Mouse (Mus musculus): ENCODE measurements around the gene Ptprg. TPM values are rescaled to one million over a fixed set of nuclear protein-coding genes. Genes with fewer than 3 reads are reported as not detected.
"Not testable (repeated sequence)": the region's sequence is repeated elsewhere in the genome, so short reads cannot be mapped to it uniquely, and the experiment has no call there.

Ptprg gene
- total and polyA plus RNA-seq, 3 experiments: not detected

- no peaks in the 10 kb centered on the region for H3K4me1 ChIP-seq (ENCODE audit: control insufficient read depth in 1 of 2, insufficient read depth in 2 of 2, low read length in 2 of 2)
- DNase-seq (ENCODE audit: low read depth, low spot score): no peak
- no peak overlapping the region for H3K9ac ChIP-seq (ENCODE audit: control insufficient read depth, low read depth, low read length, poor library complexity, severe bottlenecking)
- no peak overlapping the region for H3K27ac ChIP-seq (ENCODE audit: control insufficient read depth, low read depth, low read length)
- no peak overlapping the region for H3K4me3 ChIP-seq (ENCODE audit: control insufficient read depth in 1 of 2, insufficient read depth in 1 of 2, low read depth in 2 of 2, low read length in 2 of 2)
- TF ChIP-seq TCF12 (IDR thresholded peaks at IDR 0.05; ENCODE audit: low read depth, low read length): no peak
- TF ChIP-seq ZMIZ1 (IDR thresholded peaks at IDR 0.05; ENCODE audit: low read depth, low read length): no peak
- TF ChIP-seq ZC3H11A (IDR thresholded peaks at IDR 0.05; ENCODE audit: low read depth, low read length): no peak
- no peak for TF ChIP-seq SIN3A (IDR thresholded peaks at IDR 0.05; ENCODE audit: low read length)
- TF ChIP-seq ELF1 (IDR thresholded peaks at IDR 0.05; ENCODE audit: low read depth, low read length): no peak
- no peak for TF ChIP-seq MAZ (IDR thresholded peaks at IDR 0.05; ENCODE audit: low read depth, low read length)
- no peak for TF ChIP-seq RAD21 (IDR thresholded peaks at IDR 0.05; ENCODE audit: low read depth, low read length)
- TF ChIP-seq MYB (IDR thresholded peaks at IDR 0.05; ENCODE audit: low read depth, low read length): no peak
- no peak for TF ChIP-seq CTCF (IDR thresholded peaks at IDR 0.05 in 2 of 3, conservative IDR thresholded peaks at IDR 0.05 in 1 of 3; ENCODE audit: control insufficient read depth in 1 of 3, insufficient read depth in 1 of 3, low read depth in 2 of 3, low read length in 3 of 3, poor library complexity in 1 of 3, severe bottlenecking in 1 of 3)
- no peak for TF ChIP-seq MXI1 (IDR thresholded peaks at IDR 0.05; ENCODE audit: low read depth, low read length)
- no peak for TF ChIP-seq USF1 (IDR thresholded peaks at IDR 0.05; ENCODE audit: low read depth, low read length)
- TF ChIP-seq BHLHE40 (IDR thresholded peaks at IDR 0.05; ENCODE audit: borderline replicate concordance, low read depth, low read length): no peak
- TF ChIP-seq MAFK (IDR thresholded peaks at IDR 0.05; ENCODE audit: borderline replicate concordance, low read depth, low read length): no peak
- TF ChIP-seq ZNF384 (IDR thresholded peaks at IDR 0.05; ENCODE audit: low read depth, low read length): no peak
- no peak for TF ChIP-seq CHD1 (IDR thresholded peaks at IDR 0.05; ENCODE audit: low read depth, low read length)
- no peak for TF ChIP-seq GATA1 (IDR thresholded peaks at IDR 0.05; ENCODE audit: low read depth, low read length)
- no peaks in the 10 kb centered on the region for H3K9me3 ChIP-seq (replicated peaks; ENCODE audit: insufficient read depth, low read length)
- no peaks in the 10 kb centered on the region for H3K36me3 ChIP-seq (ENCODE audit: control insufficient read depth in 1 of 2, insufficient read depth in 2 of 2, low read length in 2 of 2)
- H3K27me3 ChIP-seq (ENCODE audit: control insufficient read depth in 1 of 2, insufficient read depth in 2 of 2, low read length in 2 of 2): no peaks in the 10 kb centered on the region
- no peaks in the 10 kb centered on the region for H3K79me2 ChIP-seq (ENCODE audit: control insufficient read depth, insufficient read depth, low read length, poor library complexity)
Observed at GRCm38 (mm10) chr14:12057856-12058255, 504.5 kb downstream of the Ptprg start.

GRCm38 (mm10) chr14:12059149-12059548, 505.8 kb downstream of the Ptprg start:
- no peak overlapping the region for H3K4me3 ChIP-seq (ENCODE audit: control insufficient read depth in 1 of 2, insufficient read depth in 1 of 2, low read depth in 2 of 2, low read length in 2 of 2)
- no peaks in the 10 kb centered on the region for H3K79me2 ChIP-seq (ENCODE audit: control insufficient read depth, insufficient read depth, low read length, poor library complexity)
- DNase-seq (ENCODE audit: low read depth, low spot score): no peak
- H3K4me1 ChIP-seq (ENCODE audit: control insufficient read depth in 1 of 2, insufficient read depth in 2 of 2, low read length in 2 of 2): no peaks in the 10 kb centered on the region
- TF ChIP-seq BHLHE40 (IDR thresholded peaks at IDR 0.05; ENCODE audit: borderline replicate concordance, low read depth, low read length) (no peak), ELF1 (IDR thresholded peaks at IDR 0.05; ENCODE audit: low read depth, low read length) (no peak), EP300 (IDR thresholded peaks at IDR 0.05; ENCODE audit: low read depth in 1 of 2, low read length in 2 of 2) (no peak), MXI1 (IDR thresholded peaks at IDR 0.05; ENCODE audit: low read depth, low read length) (no peak), CTCF (IDR thresholded peaks at IDR 0.05 in 2 of 3, conservative IDR thresholded peaks at IDR 0.05 in 1 of 3; ENCODE audit: control insufficient read depth in 1 of 3, insufficient read depth in 1 of 3, low read depth in 2 of 3, low read length in 3 of 3, poor library complexity in 1 of 3, severe bottlenecking in 1 of 3) (no peak), E2F4 (IDR thresholded peaks at IDR 0.05; ENCODE audit: borderline replicate concordance, low read depth, low read length) (no peak), NRF1 (IDR thresholded peaks at IDR 0.05; ENCODE audit: insufficient read depth, low read depth, low read length, poor library complexity, severe bottlenecking) (no peak)
- H3K9me3 ChIP-seq (replicated peaks; ENCODE audit: insufficient read depth, low read length): no peaks in the 10 kb centered on the region
- H3K9ac ChIP-seq (ENCODE audit: control insufficient read depth, low read depth, low read length, poor library complexity, severe bottlenecking): no peak overlapping the region
- no peak overlapping the region for H3K27ac ChIP-seq (ENCODE audit: control insufficient read depth, low read depth, low read length)
- H3K27me3 ChIP-seq (ENCODE audit: control insufficient read depth in 1 of 2, insufficient read depth in 2 of 2, low read length in 2 of 2): no peaks in the 10 kb centered on the region
- H3K36me3 ChIP-seq (ENCODE audit: control insufficient read depth in 1 of 2, insufficient read depth in 2 of 2, low read length in 2 of 2): no peaks in the 10 kb centered on the region

GRCm38 (mm10) chr14:12061313-12061712, 508.0 kb downstream of the Ptprg start:
- DNase-seq (ENCODE audit: low read depth, low spot score); H3K9me3 ChIP-seq (replicated peaks; ENCODE audit: insufficient read depth, low read length); H3K27ac ChIP-seq (ENCODE audit: control insufficient read depth, low read depth, low read length); H3K27me3 ChIP-seq (ENCODE audit: control insufficient read depth in 1 of 2, insufficient read depth in 2 of 2, low read length in 2 of 2); H3K4me1 ChIP-seq (ENCODE audit: control insufficient read depth in 1 of 2, insufficient read depth in 2 of 2, low read length in 2 of 2); H3K79me2 ChIP-seq (ENCODE audit: control insufficient read depth, insufficient read depth, low read length, poor library complexity); H3K4me3 ChIP-seq (ENCODE audit: control insufficient read depth in 1 of 2, insufficient read depth in 1 of 2, low read depth in 2 of 2, low read length in 2 of 2); H3K36me3 ChIP-seq (ENCODE audit: control insufficient read depth in 1 of 2, insufficient read depth in 2 of 2, low read length in 2 of 2); H3K9ac ChIP-seq (ENCODE audit: control insufficient read depth, low read depth, low read length, poor library complexity, severe bottlenecking): not testable (repeated sequence)
